Mouse (Mus musculus) layer of hippocampus, adult 2 months (tissue): ENCODE measurements around the gene Eif2d. TPM values are rescaled to one million over a fixed set of nuclear protein-coding genes. Genes with fewer than 3 reads are reported as not detected.

Experiments used
- DNase-seq, 2 experiments: peaks; one replicate each; pipeline ENCODE4 v3.0.0; 2022; ENCODE audit warnings: low spot score in 2 of 2
- H3K27ac ChIP-seq: fragments of 200-600 bp; 2 replicates; pipeline ENCODE4 v1.8.1; 2022
- H3K4me3 ChIP-seq: fragments of 200-600 bp; 2 replicates; pipeline ENCODE4 v1.8.1; 2022; ENCODE audit warnings: mild to moderate bottlenecking
- CTCF ChIP-seq: fragments of 200-600 bp; conservative IDR thresholded peaks from 2 replicates; pipeline ENCODE4 v1.8.1; 2022; ENCODE audit warnings: antibody characterized with exemption, mild to moderate bottlenecking, moderate library complexity
- long read RNA-seq, 2 experiments: library from polyadenylated mRNA; stranded (forward); transcript quantifications; one replicate each; pipeline ENCODE4 v2.0.0; 2021; ENCODE audit warnings: borderline mapping rate in 2 of 2
- total RNA-seq, 2 experiments: library from RNA; stranded (reverse); gene quantifications; 2 replicates each; pipeline ENCODE4 v1.2.3; 2021

Eif2d gene
- 10 to 100 TPM; 41.2 to 48.6 TPM for total RNA-seq
- long read RNA-seq, experiment 1, transcript Eif2d-202 (15 exons, 2,009 nt): major isoform, 16 of 35 reads
- long read RNA-seq, experiment 1, partial matches to known transcripts: 4 of 35 reads
- long read RNA-seq, experiment 1, other reads (novel, unspliced or antisense): 13 of 35 reads
- long read RNA-seq, experiment 2, transcript Eif2d-202 (15 exons, 2,009 nt): major isoform, 19 of 29 reads
- long read RNA-seq, experiment 2, partial matches to known transcripts: 2 of 29 reads
- long read RNA-seq, experiment 2, other reads (novel, unspliced or antisense): 7 of 29 reads

- peak within 1 kb of the TSS; percentile 81 for H3K4me3 ChIP-seq
- TF ChIP-seq CTCF: 0 out of 2 replicates have a peak, but pooled peaks have one; percentile 4
- peak; percentile 85 to 89 for DNase-seq
- peak within 1 kb of the TSS; percentile 87 for H3K27ac ChIP-seq
Observed at GRCm38 (mm10) chr1:131153018-131153629, at the start of gene Eif2d. Gene Eif2d, plus strand, starts transcription at chr1:131153181.

- no peak for DNase-seq
- Histone ChIP-seq H3K4me3 (no peak overlapping the region), H3K27ac (no peak overlapping the region)
- no peak for TF ChIP-seq CTCF
Observed at GRCm38 (mm10) chr1:131103776-131104424, 49.1 kb upstream of the Eif2d start.

- Histone ChIP-seq H3K4me3 (no peak overlapping the region), H3K27ac (no peak overlapping the region)
- no peak for TF ChIP-seq CTCF
- DNase-seq: no peak
Observed at GRCm38 (mm10) chr1:131107575-131108308, 45.2 kb upstream of the Eif2d start.

GRCm38 (mm10) chr1:131110525-131111106 is 42.4 kb upstream of the Eif2d start:
- TF ChIP-seq CTCF: no peak
- no peak for DNase-seq
- Histone ChIP-seq H3K4me3 (no peak overlapping the region), H3K27ac (no peak overlapping the region)

GRCm38 (mm10) chr1:131112576-131112975 is 40.4 kb upstream of the Eif2d start:
- TF ChIP-seq CTCF: peak; percentile 33

GRCm38 (mm10) chr1:131115932-131116331 is 37.0 kb upstream of the Eif2d start:
- peak; percentile 78 for TF ChIP-seq CTCF
- Histone ChIP-seq H3K4me3 (no peak overlapping the region), H3K27ac (peak overlapping the region; percentile 41; the same call in 1 of the 2 replicates)
- DNase-seq: peak; percentile 78

More at GRCm38 (mm10) chr1:131112576-131112975, 40.4 kb upstream of the Eif2d start:
- DNase-seq: no peak
- Histone ChIP-seq H3K27ac (no peak overlapping the region), H3K4me3 (no peak overlapping the region)

- Histone ChIP-seq H3K4me3 (peak overlapping the region; percentile 35), H3K27ac (peak overlapping the region; percentile 90)
- no peak for TF ChIP-seq CTCF
- DNase-seq: peak; percentile 82 to 86
Observed at GRCm38 (mm10) chr1:131116430-131117011, 36.5 kb upstream of the Eif2d start.

- Histone ChIP-seq H3K27ac (peak overlapping the region; percentile 32; the same call in 1 of the 2 replicates), H3K4me3 (no peak overlapping the region)
- no peak for DNase-seq
- no peak for TF ChIP-seq CTCF
Observed at GRCm38 (mm10) chr1:131118530-131118929, 34.5 kb upstream of the Eif2d start.

DNA sequence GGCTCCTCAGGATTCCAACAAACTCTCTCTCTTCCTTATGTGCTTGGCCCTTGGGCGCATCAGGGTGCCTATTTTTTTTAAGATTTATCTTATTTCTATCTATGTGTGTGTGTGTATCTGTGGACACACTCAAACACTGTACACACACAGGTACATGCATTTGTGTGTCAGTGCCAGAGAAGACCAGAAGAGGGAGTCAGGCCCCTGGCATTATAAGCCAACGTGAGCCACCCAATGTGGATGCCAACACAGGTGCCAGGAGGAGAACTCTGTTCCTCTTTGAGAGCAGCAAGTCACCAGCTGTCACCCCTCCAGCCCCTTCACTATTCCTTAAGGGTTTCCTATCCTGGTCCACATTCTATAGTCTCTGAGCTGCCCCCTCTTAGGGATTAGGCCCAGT is 34.0 kb upstream of the Eif2d start:
- Histone ChIP-seq H3K27ac (no peak overlapping the region; the same call in 1 of the 2 replicates), H3K4me3 (no peak overlapping the region)
- no peak for DNase-seq
- peak; percentile 65 for TF ChIP-seq CTCF

GRCm38 (mm10) chr1:131121987-131122386 is 31.0 kb upstream of the Eif2d start:
- TF ChIP-seq CTCF: peak; percentile 69

DNA sequence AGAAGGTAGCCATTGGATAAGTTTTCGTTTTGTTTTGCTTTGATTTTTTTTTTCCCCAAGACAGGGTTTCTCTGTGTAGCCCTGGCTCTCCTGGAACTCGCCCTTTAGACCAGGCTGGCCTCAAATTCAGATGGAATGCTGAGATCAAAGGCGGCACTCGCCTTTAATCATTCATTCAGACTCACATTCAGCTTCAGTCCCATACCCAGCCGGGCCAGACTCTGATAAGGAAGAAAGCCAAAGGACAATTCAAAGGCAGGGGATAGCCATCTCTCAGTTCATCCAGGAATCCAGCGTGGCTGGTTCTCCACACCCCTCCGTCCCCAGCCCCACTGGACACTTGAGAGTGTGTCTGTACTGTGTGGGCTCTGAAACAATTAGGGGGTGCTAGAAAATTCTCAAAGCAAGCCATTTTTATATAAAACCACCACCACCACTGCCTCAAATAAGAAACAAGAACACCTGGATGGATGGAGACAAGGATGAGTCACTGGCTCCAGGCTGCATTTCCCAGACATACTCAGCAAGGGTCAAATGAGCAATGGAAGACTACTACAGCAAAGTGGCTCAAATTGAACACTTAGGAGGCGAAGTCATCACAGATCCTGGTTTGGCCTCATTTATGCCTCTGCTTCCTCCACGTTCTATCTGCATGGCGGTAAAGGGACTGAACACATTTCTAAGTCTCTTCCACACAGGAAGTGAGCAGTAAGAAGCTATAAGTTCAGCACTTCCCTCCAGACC is 29.3 kb upstream of the Eif2d start:
- Histone ChIP-seq H3K4me3 (no peak overlapping the region), H3K27ac (no peak overlapping the region)
- DNase-seq: no peak
- no peak for TF ChIP-seq CTCF

More at GRCm38 (mm10) chr1:131121987-131122386, 31.0 kb upstream of the Eif2d start:
- no peak overlapping the region for H3K4me3 ChIP-seq
- no peak overlapping the region for H3K27ac ChIP-seq
- no peak for DNase-seq
